Mouse (Mus musculus): Measurements from ENCODE around the gene Acacb. TPM values are rescaled to one million over a fixed set of nuclear protein-coding genes. Genes with fewer than 3 reads are reported as not detected.

The Acacb gene
- polyA plus RNA-seq, 1 experiment from 2014 or later = 0.69 TPM

DNA sequence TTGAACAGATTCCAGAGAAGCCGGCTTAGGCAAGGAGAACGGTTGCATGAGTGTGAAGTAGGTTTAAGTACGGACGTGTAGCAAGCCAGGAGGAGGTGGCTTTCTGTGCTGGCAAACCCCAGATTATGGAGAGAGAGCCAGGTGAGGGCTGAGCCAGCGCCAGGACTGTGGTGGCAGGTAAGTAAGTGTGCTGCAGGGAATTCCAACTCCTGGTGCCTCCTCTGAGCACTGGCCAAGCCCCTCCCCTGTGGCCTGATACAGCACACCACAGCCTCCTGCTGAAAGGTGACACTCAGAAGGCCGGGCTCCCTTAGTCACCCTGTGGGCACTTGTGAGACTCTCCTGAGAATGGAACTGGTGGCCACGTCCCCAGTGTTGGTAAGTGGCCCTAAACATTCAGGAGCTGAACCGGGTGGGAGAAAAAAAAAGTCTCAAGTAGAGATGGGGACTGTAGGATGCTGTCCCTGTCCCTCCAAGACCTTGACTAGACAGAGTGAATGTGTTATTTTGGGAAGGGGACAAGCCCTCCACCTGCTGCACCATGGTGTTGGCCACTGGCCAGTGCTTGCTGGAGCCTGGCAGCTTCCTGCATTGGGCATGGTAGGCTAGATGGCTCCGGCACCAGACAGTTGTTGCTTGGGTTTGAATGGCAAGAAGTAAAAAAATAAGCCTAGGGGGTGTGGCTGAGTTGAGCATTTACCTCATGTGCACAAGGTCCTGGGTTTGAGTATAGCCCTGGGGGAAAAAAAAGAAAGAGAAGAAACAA lies 9.0 kb downstream of the Acacb start:
- H3K27ac ChIP-seq (ENCODE audit: low read depth, low read length) = no peak overlapping the region
- 65% methylated on average over 9 of the region's 9 CpGs for WGBS
- H3K27me3 ChIP-seq (replicated peaks; ENCODE audit: control insufficient read depth, insufficient read depth, low read length) = no peaks in the 10 kb centered on the region
- no peak overlapping the region for H3K9ac ChIP-seq (ENCODE audit: low read depth, low read length)
- H3K36me3 ChIP-seq (ENCODE audit: control insufficient read depth, insufficient read depth) = no peaks in the 10 kb centered on the region
- no peak overlapping the region for H3K4me2 ChIP-seq (replicated peaks; ENCODE audit: low read depth)
- no peaks in the 10 kb centered on the region for H3K4me1 ChIP-seq (replicated peaks; ENCODE audit: control insufficient read depth, insufficient read depth, low read length)
- no peak overlapping the region for H3K4me3 ChIP-seq (ENCODE audit: low read depth, low read length)
- no peaks in the 10 kb centered on the region for H3K9me3 ChIP-seq (ENCODE audit: control insufficient read depth)
- TF ChIP-seq CTCF (IDR thresholded peaks at IDR 0.05; ENCODE audit: low read depth) = no peak
- no peak for ATAC-seq

DNA sequence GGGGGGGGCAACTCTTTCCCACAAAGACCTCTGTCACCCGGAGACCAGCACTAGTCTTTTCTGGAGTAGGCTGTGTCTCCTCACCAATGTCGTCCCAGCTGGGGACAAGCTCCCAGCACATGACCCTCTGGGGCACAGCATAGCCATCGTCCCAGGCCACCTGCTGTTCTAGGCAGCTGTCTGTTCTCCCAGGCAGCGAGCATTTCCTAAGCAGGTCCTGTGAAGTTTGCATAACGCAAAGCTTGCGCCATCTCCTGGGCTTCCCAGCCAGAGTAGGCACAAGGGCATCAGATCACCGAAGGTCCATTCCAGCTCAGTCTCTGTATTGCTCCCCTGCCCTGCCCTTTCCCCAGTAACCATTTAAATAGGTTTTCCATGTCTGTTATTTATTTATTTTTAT lies 10.9 kb downstream of the Acacb start:
- no peaks in the 10 kb centered on the region for H3K36me3 ChIP-seq (ENCODE audit: control insufficient read depth, insufficient read depth)
- no peak for ATAC-seq
- H3K4me1 ChIP-seq (replicated peaks; ENCODE audit: control insufficient read depth, insufficient read depth, low read length) = no peaks in the 10 kb centered on the region
- H3K27ac ChIP-seq (ENCODE audit: low read depth, low read length) = no peak overlapping the region
- H3K4me3 ChIP-seq (ENCODE audit: low read depth, low read length) = no peak overlapping the region
- no peak overlapping the region for H3K9ac ChIP-seq (ENCODE audit: low read depth, low read length)
- no peak for TF ChIP-seq CTCF (IDR thresholded peaks at IDR 0.05; ENCODE audit: low read depth)
- no peaks in the 10 kb centered on the region for H3K9me3 ChIP-seq (ENCODE audit: control insufficient read depth)
- WGBS = 62% methylated on average over 7 of the region's 7 CpGs
- H3K27me3 ChIP-seq (replicated peaks; ENCODE audit: control insufficient read depth, insufficient read depth, low read length) = no peaks in the 10 kb centered on the region
- H3K4me2 ChIP-seq (replicated peaks; ENCODE audit: low read depth) = no peak overlapping the region

DNA sequence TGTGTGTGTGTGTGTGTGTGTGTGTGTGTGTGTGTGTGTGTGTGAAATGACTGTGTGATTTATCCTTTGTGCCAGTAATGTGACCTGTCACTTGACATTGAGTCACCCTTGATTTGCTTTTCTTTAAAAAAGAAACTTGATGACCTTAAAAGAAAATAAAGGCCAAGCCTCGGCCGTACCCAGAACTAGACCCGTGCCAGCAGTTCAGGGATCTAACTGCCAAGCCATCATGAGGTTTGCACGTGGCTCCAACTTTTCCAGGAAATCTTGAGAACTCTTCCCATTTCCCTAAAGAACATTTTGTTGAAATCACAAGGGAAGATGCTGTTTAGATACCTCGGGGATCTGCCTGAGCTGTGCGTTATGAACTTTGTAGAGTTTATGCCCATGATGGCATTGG lies 15.1 kb downstream of the Acacb start:
- no peaks in the 10 kb centered on the region for H3K4me1 ChIP-seq (replicated peaks; ENCODE audit: control insufficient read depth, insufficient read depth, low read length)
- no peak for TF ChIP-seq CTCF (IDR thresholded peaks at IDR 0.05; ENCODE audit: low read depth)
- no peaks in the 10 kb centered on the region for H3K9me3 ChIP-seq (ENCODE audit: control insufficient read depth)
- H3K4me3 ChIP-seq (ENCODE audit: low read depth, low read length) = no peak overlapping the region
- H3K27me3 ChIP-seq (replicated peaks; ENCODE audit: control insufficient read depth, insufficient read depth, low read length) = no peaks in the 10 kb centered on the region
- no peak overlapping the region for H3K4me2 ChIP-seq (replicated peaks; ENCODE audit: low read depth)
- H3K9ac ChIP-seq (ENCODE audit: low read depth, low read length) = no peak overlapping the region
- no peak overlapping the region for H3K27ac ChIP-seq (ENCODE audit: low read depth, low read length)
- no peak for ATAC-seq
- 87% methylated on average over 6 of the region's 6 CpGs for WGBS
- H3K36me3 ChIP-seq (ENCODE audit: control insufficient read depth, insufficient read depth) = no peaks in the 10 kb centered on the region

DNA sequence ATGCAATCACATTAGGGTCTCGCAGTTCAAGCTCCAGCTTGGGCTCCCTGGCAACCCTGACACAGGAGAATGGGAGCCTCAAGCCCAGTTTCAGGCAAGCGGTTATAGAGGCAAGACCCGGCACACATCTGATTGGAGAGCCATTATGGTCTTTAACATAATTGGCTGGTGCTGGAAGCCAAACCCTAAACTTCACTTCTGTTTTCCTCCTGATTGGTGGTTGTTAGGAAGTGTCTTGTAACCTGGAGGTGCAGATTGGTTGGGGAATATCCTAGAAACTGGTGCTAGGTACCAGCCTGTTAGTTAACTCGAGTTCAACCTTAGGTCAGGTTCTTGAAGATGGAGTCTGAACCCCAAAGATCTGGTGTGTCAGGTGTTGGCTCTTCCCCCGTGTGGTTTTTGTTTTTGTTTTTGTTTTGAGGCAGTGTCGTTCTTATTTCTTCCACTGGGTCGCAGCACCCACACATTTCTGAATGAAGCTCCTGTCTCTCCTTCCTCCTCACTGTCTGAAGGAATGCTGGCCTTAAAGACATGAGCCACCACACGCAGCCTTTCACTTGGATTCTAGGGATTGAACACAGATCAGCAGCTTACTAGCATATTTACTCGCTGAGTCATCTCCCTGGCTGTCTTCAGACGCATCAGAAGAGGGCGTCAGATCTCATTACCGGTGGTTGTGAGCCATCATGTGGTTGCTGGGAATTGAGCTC lies 15.9 kb downstream of the Acacb start:
- WGBS = 49% methylated on average over 12 of the region's 12 CpGs
- H3K27me3 ChIP-seq (replicated peaks; ENCODE audit: control insufficient read depth, insufficient read depth, low read length) = no peaks in the 10 kb centered on the region
- peak; percentile 37; the same call in 1 of the 2 replicates for TF ChIP-seq CTCF (IDR thresholded peaks at IDR 0.05; ENCODE audit: low read depth)
- H3K4me3 ChIP-seq (ENCODE audit: low read depth, low read length) = no peak overlapping the region
- no peaks in the 10 kb centered on the region for H3K9me3 ChIP-seq (ENCODE audit: control insufficient read depth)
- no peaks in the 10 kb centered on the region for H3K4me1 ChIP-seq (replicated peaks; ENCODE audit: control insufficient read depth, insufficient read depth, low read length)
- no peak overlapping the region for H3K9ac ChIP-seq (ENCODE audit: low read depth, low read length)
- no peaks in the 10 kb centered on the region for H3K36me3 ChIP-seq (ENCODE audit: control insufficient read depth, insufficient read depth)
- no peak for ATAC-seq
- H3K27ac ChIP-seq (ENCODE audit: low read depth, low read length) = no peak overlapping the region
- no peak overlapping the region for H3K4me2 ChIP-seq (replicated peaks; ENCODE audit: low read depth)

DNA sequence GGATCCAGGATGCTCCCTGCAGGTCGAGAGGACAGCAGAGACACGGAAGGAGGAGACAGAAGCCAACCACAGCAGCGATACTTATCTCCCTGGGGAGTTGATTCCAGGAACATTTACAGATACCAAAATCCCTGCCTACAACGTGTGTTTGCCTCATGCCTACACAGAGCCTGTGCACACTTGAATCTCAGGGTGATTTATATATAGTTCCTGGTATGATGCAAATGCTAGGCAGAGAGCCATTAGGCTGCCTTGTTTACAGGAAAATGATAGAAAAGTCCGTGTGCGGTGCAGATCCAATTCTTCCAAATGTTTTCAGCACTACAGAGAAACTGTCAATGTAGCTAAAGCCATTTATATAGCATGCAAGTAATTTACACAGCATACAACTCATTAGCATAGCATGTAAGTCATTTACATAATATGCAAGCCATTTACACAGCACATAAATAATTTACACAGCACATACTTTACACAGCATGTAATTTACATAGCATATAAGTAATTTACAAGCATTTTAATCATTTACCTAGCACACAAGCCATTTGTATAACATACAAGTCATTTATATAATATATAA lies 16.9 kb downstream of the Acacb start:
- WGBS = 41% methylated on average over 6 of the region's 6 CpGs
- no peaks in the 10 kb centered on the region for H3K27me3 ChIP-seq (replicated peaks; ENCODE audit: control insufficient read depth, insufficient read depth, low read length)
- H3K4me3 ChIP-seq (ENCODE audit: low read depth, low read length) = no peak overlapping the region
- no peak overlapping the region for H3K27ac ChIP-seq (ENCODE audit: low read depth, low read length)
- no peaks in the 10 kb centered on the region for H3K9me3 ChIP-seq (ENCODE audit: control insufficient read depth)
- no peak for ATAC-seq
- H3K4me2 ChIP-seq (replicated peaks; ENCODE audit: low read depth) = no peak overlapping the region
- H3K9ac ChIP-seq (ENCODE audit: low read depth, low read length) = no peak overlapping the region
- no peak for TF ChIP-seq CTCF (IDR thresholded peaks at IDR 0.05; ENCODE audit: low read depth)
- H3K4me1 ChIP-seq (replicated peaks; ENCODE audit: control insufficient read depth, insufficient read depth, low read length) = no peaks in the 10 kb centered on the region
- no peaks in the 10 kb centered on the region for H3K36me3 ChIP-seq (ENCODE audit: control insufficient read depth, insufficient read depth)

DNA sequence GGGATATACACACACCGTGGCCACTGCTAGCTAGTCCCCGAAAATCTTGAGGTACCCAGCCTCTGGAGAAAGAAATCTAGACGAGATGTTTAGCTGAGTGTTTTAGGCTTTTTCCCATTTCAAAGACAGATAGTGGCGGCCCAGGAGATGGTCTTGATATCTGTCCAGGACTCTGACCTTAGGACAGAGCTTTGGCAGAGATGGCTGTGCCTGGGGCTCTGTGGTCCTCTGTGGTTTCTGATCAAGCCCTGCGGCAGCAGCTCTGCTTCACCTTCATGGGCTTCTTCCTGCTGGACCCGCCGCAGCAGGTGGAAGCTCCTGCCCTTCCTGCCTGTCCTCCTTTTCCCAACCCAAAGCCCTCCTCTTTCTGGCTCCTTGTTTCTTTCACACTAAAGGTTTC lies 24.0 kb downstream of the Acacb start:
- Histone ChIP-seq H3K27ac (ENCODE audit: low read depth, low read length) (no peak overlapping the region), H3K27me3 (replicated peaks; ENCODE audit: control insufficient read depth, insufficient read depth, low read length) (0 out of 2 replicates have a peak, but pooled peaks cover 3% of the 10 kb centered on the region), H3K4me2 (replicated peaks; ENCODE audit: low read depth) (no peak overlapping the region), H3K9me3 (ENCODE audit: control insufficient read depth) (no peaks in the 10 kb centered on the region), H3K36me3 (ENCODE audit: control insufficient read depth, insufficient read depth) (no peaks in the 10 kb centered on the region), H3K9ac (ENCODE audit: low read depth, low read length) (no peak overlapping the region), H3K4me3 (ENCODE audit: low read depth, low read length) (no peak overlapping the region), H3K4me1 (replicated peaks; ENCODE audit: control insufficient read depth, insufficient read depth, low read length) (no peaks in the 10 kb centered on the region)
- ATAC-seq = no peak
- TF ChIP-seq CTCF (IDR thresholded peaks at IDR 0.05; ENCODE audit: low read depth) = no peak
- WGBS = 84% methylated on average over 7 of the region's 7 CpGs

All from intestine, postnatal 0 days (tissue).